Mouse (Mus musculus) liver, adult 2 months (tissue): ENCODE results near the gene Klkb1.

Experiments
- CTCF ChIP-seq: fragments of 200-500 bp; IDR thresholded peaks from 2 replicates; pipeline ENCODE4 v1.5.1; 2011; ENCODE audit warnings: low read depth, low read length, control low read depth
- POLR2A ChIP-seq: fragments of 200-500 bp; IDR thresholded peaks from 2 replicates; pipeline ENCODE4 v1.6.1; 2011; ENCODE audit warnings: low read length, control low read depth; ENCODE audit not compliant: insufficient read depth; ENCODE audit errors: extremely low read depth

- no peak for TF ChIP-seq CTCF
- TF ChIP-seq POLR2A = no peak
Observed at GRCm38 (mm10) chr8:45304354-45304753, 9.7 kb upstream of the Klkb1 start.
